Mouse (Mus musculus): ENCODE data around the gene Ms4a15. TPM values are rescaled to one million over a fixed set of nuclear protein-coding genes. Genes with fewer than 3 reads are reported as not detected.
A peak's percentile ranks its signal among the peaks of the same experiment; 100 is the strongest.

Ms4a15 gene
- 0.20 and 1.9 TPM in 2 replicates for polyA plus RNA-seq (2012; rRNA removed)

- no peak for TF ChIP-seq CTCF (IDR thresholded peaks at IDR 0.05; ENCODE audit: extremely low read depth, insufficient read length, insufficient replicate concordance, low read depth, low read length)
- TF ChIP-seq POLR2A (IDR thresholded peaks at IDR 0.05; ENCODE audit: low read depth, low read length) = no peak
- peaks cover 7% of the 10 kb centered on the region; the same call in 1 of the 2 replicates for H3K4me1 ChIP-seq (ENCODE audit: control insufficient read depth, insufficient read depth, insufficient read length, low read length)
- peaks cover 6% of the 10 kb centered on the region for H3K36me3 ChIP-seq (ENCODE audit: control insufficient read depth, insufficient read depth, low read length)
- no peak within 1 kb of the TSS for H3K4me3 ChIP-seq (ENCODE audit: low read depth, low read length)
- no peaks in the 10 kb centered on the region for H3K27me3 ChIP-seq (ENCODE audit: control insufficient read depth, insufficient read depth, low read length)
- H3K27ac ChIP-seq (ENCODE audit: insufficient read depth, low read depth, low read length) = no peak within 1 kb of the TSS
- WGBS = 95% methylated on average over 7 of the region's 7 CpGs
Measured at GRCm38 (mm10) chr19:10993150-10993549, at the start of gene Ms4a15. Gene Ms4a15 (minus strand): TSS chr19:10993250.

- no peak overlapping the region for H3K27ac ChIP-seq (ENCODE audit: insufficient read depth, low read depth, low read length)
- H3K27me3 ChIP-seq (ENCODE audit: control insufficient read depth, insufficient read depth, low read length) = no peaks in the 10 kb centered on the region
- TF ChIP-seq POLR2A (IDR thresholded peaks at IDR 0.05; ENCODE audit: low read depth, low read length) = no peak
- no peak for TF ChIP-seq CTCF (IDR thresholded peaks at IDR 0.05; ENCODE audit: extremely low read depth, insufficient read length, insufficient replicate concordance, low read depth, low read length)
- no peaks in the 10 kb centered on the region for H3K36me3 ChIP-seq (ENCODE audit: control insufficient read depth, insufficient read depth, low read length)
- no peak overlapping the region for H3K4me3 ChIP-seq (ENCODE audit: low read depth, low read length)
- H3K4me1 ChIP-seq (ENCODE audit: control insufficient read depth, insufficient read depth, insufficient read length, low read length) = no peaks in the 10 kb centered on the region
Measured at GRCm38 (mm10) chr19:11037570-11037969, 44.5 kb upstream of the Ms4a15 start.

GRCm38 (mm10) chr19:11022382-11022781 lies 29.3 kb upstream of the Ms4a15 start:
- no peaks in the 10 kb centered on the region for H3K27me3 ChIP-seq (ENCODE audit: control insufficient read depth, insufficient read depth, low read length)
- H3K27ac ChIP-seq (ENCODE audit: insufficient read depth, low read depth, low read length) = no peak overlapping the region
- H3K4me1 ChIP-seq (ENCODE audit: control insufficient read depth, insufficient read depth, insufficient read length, low read length) = peaks cover 21% of the 10 kb centered on the region; the same call in 1 of the 2 replicates
- TF ChIP-seq CTCF (IDR thresholded peaks at IDR 0.05; ENCODE audit: extremely low read depth, insufficient read length, insufficient replicate concordance, low read depth, low read length) (no peak), POLR2A (IDR thresholded peaks at IDR 0.05; ENCODE audit: low read depth, low read length) (no peak)
- H3K4me3 ChIP-seq (ENCODE audit: low read depth, low read length) = no peak overlapping the region
- H3K36me3 ChIP-seq (ENCODE audit: control insufficient read depth, insufficient read depth, low read length) = no peaks in the 10 kb centered on the region

GRCm38 (mm10) chr19:11017891-11018290 lies 24.8 kb upstream of the Ms4a15 start, which contains the start of gene Ms4a18:
Gene Ms4a18 (minus strand): TSS chr19:11018031.
- Histone ChIP-seq H3K4me3 (ENCODE audit: low read depth, low read length) (peak within 1 kb of the TSS; percentile 57), H3K27ac (ENCODE audit: insufficient read depth, low read depth, low read length) (peak within 1 kb of the TSS; percentile 99), H3K36me3 (ENCODE audit: control insufficient read depth, insufficient read depth, low read length) (peaks cover 2% of the 10 kb centered on the region; the same call in 1 of the 2 replicates), H3K4me1 (ENCODE audit: control insufficient read depth, insufficient read depth, insufficient read length, low read length) (peaks cover 31% of the 10 kb centered on the region; the same call in 1 of the 2 replicates), H3K27me3 (ENCODE audit: control insufficient read depth, insufficient read depth, low read length) (no peaks in the 10 kb centered on the region)
- TF ChIP-seq CTCF (IDR thresholded peaks at IDR 0.05; ENCODE audit: extremely low read depth, insufficient read length, insufficient replicate concordance, low read depth, low read length) (no peak), POLR2A (IDR thresholded peaks at IDR 0.05; ENCODE audit: low read depth, low read length) (no peak)
- WGBS = 26% methylated on average over 3 of the region's 3 CpGs

- Histone ChIP-seq H3K4me3 (ENCODE audit: low read depth, low read length) (peak overlapping the region; percentile 57), H3K27ac (ENCODE audit: insufficient read depth, low read depth, low read length) (peak overlapping the region; percentile 99), H3K27me3 (ENCODE audit: control insufficient read depth, insufficient read depth, low read length) (no peaks in the 10 kb centered on the region), H3K4me1 (ENCODE audit: control insufficient read depth, insufficient read depth, insufficient read length, low read length) (peaks cover 31% of the 10 kb centered on the region; the same call in 1 of the 2 replicates), H3K36me3 (ENCODE audit: control insufficient read depth, insufficient read depth, low read length) (peaks cover 3% of the 10 kb centered on the region)
- TF ChIP-seq CTCF (IDR thresholded peaks at IDR 0.05; ENCODE audit: extremely low read depth, insufficient read length, insufficient replicate concordance, low read depth, low read length) = no peak
- TF ChIP-seq POLR2A (IDR thresholded peaks at IDR 0.05; ENCODE audit: low read depth, low read length) = no peak
- 21% methylated on average over 2 of the region's 2 CpGs for WGBS
Measured at GRCm38 (mm10) chr19:11017251-11017650, 24.2 kb upstream of the Ms4a15 start.

GRCm38 (mm10) chr19:11015998-11016397 lies 22.9 kb upstream of the Ms4a15 start:
- H3K4me3 ChIP-seq (ENCODE audit: low read depth, low read length) = no peak overlapping the region

GRCm38 (mm10) chr19:11015468-11015867 lies 22.4 kb upstream of the Ms4a15 start:
- no peak overlapping the region for H3K4me3 ChIP-seq (ENCODE audit: low read depth, low read length)
- peaks cover 8% of the 10 kb centered on the region for H3K36me3 ChIP-seq (ENCODE audit: control insufficient read depth, insufficient read depth, low read length)
- H3K27me3 ChIP-seq (ENCODE audit: control insufficient read depth, insufficient read depth, low read length) = no peaks in the 10 kb centered on the region
- H3K4me1 ChIP-seq (ENCODE audit: control insufficient read depth, insufficient read depth, insufficient read length, low read length) = peaks cover 26% of the 10 kb centered on the region; the same call in 1 of the 2 replicates
- no peak for TF ChIP-seq POLR2A (IDR thresholded peaks at IDR 0.05; ENCODE audit: low read depth, low read length)
- peak overlapping the region; percentile 99 for H3K27ac ChIP-seq (ENCODE audit: insufficient read depth, low read depth, low read length)

More at GRCm38 (mm10) chr19:11015998-11016397, 22.9 kb upstream of the Ms4a15 start:
- no peaks in the 10 kb centered on the region for H3K27me3 ChIP-seq (ENCODE audit: control insufficient read depth, insufficient read depth, low read length)
- H3K4me1 ChIP-seq (ENCODE audit: control insufficient read depth, insufficient read depth, insufficient read length, low read length) = peaks cover 26% of the 10 kb centered on the region; the same call in 1 of the 2 replicates
- no peak for TF ChIP-seq CTCF (IDR thresholded peaks at IDR 0.05; ENCODE audit: extremely low read depth, insufficient read length, insufficient replicate concordance, low read depth, low read length)
- no peak for TF ChIP-seq POLR2A (IDR thresholded peaks at IDR 0.05; ENCODE audit: low read depth, low read length)
- WGBS = 36% methylated on average over 1 of the region's 1 CpGs
- H3K36me3 ChIP-seq (ENCODE audit: control insufficient read depth, insufficient read depth, low read length) = peaks cover 8% of the 10 kb centered on the region
- peak overlapping the region; percentile 99 for H3K27ac ChIP-seq (ENCODE audit: insufficient read depth, low read depth, low read length)

Measured in small intestine, adult 2 months (tissue).